Mouse (Mus musculus): ENCODE results near the gene Banf2. TPM values are rescaled to one million over a fixed set of nuclear protein-coding genes. Genes with fewer than 3 reads are reported as not detected.

Banf2 gene
- polyA plus RNA-seq, 1 experiment from 2014 or later: not detected

DNA sequence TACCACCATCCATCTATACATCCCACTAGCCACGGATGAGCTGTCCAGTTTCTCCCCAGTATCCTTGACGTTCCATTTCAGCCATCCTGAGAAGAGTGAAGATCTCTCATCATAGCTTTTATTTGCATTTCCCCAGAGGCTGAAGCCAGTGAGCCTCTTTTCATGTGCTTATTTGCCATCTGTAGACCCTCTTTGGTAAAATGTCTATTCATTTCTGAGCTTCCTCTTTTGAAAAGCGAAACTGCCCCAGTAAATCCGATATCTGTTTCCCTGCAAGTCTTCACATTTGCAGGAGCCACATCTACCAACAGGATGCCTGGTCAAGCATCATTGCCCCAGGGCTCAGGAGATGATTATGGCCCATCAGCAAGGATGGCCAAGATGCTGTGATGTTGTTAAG lies 59.9 kb downstream of the Banf2 start:
- DNase-seq (ENCODE audit: low spot score): no peak

DNA sequence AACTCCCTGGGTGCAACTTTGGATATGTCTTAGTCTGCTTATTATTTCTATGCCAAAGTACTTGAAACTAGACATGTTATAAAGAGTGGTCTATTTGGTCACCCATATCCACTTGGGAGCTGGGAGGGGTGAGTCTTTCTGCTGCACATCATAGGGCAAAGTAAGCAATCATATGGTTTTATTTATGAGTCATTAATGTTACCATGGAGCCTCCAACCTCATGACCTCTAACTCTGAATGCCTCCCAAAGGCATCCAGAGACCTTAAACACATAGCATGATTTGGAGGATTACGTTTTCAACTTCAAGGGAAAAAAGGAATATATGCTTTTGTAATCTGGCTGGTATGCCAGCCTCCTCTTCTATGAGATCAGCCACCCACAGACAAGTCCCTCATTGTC lies 61.9 kb downstream of the Banf2 start:
- no peak for DNase-seq (ENCODE audit: low spot score)

DNA sequence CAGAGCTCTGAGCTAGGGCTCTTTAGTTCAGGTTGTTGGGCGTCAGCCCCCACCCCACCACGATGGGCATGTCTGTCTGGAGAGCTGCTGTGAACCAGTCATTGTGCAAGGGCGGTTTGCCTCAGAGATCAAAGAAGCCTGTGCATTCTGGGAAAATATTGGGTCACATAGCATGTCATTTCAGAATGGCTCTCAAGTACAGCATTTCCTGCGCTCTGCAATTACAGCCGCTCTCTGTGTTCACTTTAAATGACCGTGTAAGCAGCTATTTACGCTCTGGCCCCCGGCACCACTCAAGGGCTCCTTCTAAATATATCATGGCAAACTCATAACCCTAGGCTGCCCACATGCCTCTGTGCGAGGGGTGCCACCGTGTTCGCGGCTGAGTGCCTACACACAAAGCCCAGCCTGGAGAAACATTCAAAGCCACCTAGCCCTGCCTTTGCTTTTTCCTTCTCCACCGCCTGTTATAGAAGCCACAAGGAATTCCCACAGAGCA lies 68.7 kb downstream of the Banf2 start:
- DNase-seq (ENCODE audit: low spot score): no peak

DNA sequence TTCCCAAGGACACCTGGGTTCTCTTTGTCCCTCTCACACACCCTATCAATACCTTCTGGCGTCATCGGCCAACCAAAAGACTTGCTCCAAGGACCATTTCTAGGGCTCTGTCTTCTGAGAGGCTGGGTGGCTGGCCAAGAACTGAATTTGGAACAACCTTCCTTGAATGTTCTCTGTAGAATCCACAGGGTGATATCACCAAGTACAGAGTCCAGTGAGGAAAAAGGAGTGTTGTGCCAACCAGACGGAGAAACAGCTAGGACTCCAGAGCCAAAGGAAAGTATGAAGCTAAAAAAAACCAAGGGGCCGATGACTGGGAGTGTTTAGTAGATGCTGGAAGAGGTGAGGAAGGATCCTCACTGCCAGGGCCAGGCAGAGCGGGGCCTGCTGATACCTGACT lies 74.5 kb downstream of the Banf2 start:
- no peak for DNase-seq (ENCODE audit: low spot score)

DNA sequence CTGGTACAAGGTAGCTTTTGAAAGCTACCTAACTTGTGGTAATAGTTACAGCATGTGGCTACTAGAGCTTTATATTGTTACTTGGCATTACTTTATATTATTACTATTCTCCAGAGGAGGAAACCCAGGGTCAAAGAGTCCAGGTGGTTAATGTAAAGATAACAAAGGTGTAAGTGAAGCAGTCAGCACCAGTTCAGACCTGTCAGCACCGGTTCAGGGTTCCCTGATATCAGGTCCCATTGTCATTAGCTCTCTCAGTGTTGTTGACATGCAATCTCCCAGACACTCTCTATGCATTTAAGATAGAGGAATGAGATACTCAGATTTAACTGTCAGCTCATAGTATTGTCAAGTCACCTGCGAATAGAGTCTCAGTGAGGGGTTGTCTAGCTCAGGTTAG lies 75.0 kb downstream of the Banf2 start:
- DNase-seq (ENCODE audit: low spot score): no peak

DNA sequence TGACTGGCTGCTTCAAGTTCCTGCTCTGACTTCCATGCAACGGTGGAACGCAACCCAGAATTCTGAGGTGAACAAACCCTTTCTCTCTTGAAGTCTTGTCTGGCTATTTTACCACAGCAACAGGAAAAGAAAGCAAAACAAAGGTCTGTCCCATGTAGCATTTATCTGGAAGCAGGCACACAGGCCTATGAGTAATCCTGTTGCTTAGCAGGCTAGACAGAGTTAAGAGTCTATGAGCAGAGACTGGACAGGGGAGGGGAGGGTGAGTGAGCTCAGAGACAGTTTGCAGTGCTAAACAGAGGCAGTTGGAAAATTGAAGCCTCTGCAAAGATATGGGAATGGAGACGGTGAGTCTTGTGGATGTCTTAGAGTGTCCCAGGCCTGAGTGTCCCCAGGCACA lies 75.5 kb downstream of the Banf2 start:
- no peak for DNase-seq (ENCODE audit: low spot score)

DNA sequence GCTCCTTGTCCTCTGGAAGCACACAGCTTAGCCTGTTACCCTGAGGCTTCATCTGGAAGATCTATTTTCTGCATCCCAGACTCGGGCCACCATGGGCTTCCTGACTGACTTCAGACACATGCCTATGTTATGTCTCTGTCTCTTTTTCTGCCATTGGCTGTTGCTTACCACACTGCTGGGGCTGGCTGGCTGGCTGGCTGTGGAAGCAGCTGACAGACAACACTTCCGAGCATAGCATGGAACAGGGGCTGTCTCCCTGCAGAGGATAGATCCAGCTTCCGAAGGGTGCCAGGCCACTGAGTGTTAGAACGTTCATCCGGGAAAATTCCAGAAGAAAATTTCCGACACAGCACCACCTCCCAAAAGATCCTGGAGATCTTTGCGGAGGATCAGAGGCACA lies 79.1 kb downstream of the Banf2 start:
- no peak for DNase-seq (ENCODE audit: low spot score)

DNA sequence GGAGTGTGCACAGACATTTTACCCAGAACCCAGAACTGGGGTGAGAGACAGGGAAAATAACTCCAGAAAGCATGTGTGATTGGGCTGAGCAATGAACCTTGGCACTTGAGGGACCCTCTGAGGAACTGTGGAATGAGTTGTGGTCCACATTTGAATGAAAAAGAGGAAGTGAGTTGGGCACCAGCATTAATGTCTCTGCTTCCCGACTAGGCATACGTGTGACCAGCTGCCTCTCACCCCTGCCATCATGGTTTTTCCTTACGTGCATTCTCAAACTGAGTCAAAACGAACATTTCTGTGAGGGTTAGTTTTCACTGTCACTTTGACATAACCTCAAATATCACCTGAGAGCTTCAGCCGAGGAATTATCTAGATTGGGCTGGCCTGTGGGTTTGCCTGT lies 79.8 kb downstream of the Banf2 start:
- DNase-seq (ENCODE audit: low spot score): no peak

DNA sequence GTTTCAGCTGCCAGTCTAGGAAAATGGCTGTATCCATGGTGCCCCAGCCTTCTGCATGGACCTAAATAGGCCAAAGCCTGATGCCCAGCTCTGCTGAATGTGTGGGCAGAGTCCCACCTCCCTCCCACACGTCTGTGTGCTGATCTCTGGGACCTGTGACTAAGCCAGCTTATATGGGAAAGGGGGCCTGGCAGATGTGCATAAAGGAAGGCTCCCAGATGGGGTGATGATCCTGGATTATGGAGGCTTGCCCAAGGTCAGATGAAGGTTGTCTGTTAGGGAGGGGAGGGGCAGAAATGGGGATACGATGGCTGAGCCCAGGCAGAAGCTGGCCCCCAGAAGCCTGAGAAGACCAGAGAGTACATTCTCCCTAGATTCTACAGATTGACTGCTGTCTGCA lies 85.2 kb downstream of the Banf2 start:
- no peak for DNase-seq (ENCODE audit: low spot score)

DNA sequence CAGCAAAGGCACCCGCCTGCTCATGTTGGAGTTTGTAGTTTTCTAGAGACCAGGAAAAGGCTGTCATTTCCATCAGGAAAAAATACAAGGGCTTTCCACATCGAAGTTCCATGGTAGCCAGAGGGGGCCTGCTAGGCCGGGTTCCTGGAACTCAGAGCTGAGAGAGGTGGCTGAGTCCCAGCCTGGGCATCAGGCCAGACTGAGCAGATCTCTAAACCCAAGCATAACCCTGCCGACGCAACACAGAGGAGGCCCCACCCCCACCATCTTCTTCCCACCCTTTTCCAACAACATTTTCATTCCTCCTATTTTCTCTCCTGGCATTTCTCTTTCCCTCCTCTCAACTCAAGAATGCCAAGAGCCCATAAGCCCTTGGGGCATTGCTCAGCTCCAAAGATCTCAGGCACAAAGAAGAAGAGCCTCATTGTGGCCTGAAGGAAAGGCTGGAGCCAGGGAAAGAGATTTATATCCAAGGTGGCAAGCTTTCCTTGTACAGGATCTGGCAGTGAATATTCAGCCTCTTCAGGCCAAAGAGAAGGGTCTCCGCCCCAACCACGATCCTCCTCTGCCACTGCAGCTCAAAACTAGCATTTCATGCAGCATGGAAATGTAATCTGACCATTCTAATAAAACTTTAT lies 87.4 kb downstream of the Banf2 start:
- no peak for DNase-seq (ENCODE audit: low spot score)

DNA sequence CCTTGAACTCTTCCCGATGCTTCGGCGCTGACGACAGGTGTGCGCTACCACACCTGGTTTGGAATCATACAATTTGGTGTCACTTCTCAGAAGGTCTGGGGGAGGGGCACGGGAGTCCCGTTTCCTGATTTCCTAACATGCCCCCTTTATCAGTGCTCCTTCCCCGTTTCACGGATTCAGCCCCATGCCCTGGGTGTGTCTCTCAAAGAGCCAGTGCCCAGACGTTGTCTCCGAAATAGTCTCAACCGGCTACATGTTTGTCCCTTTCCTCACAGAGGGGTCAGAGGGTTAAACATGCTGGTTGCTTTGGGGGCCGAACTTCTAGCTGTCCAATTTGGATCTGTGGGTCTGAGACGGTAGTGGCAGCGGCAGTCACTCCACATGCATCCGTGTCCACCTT lies 89.2 kb downstream of the Banf2 start:
- DNase-seq (ENCODE audit: low spot score): no peak

Other genes starting within 250 kb of the Banf2 start
- 0.62 and 0.66 TPM in 2 replicates for gene Bfsp1, start 169.9 kb upstream of the Banf2 start, polyA plus RNA-seq (2015; fragmentation: Nextera tagmentation; extraction: Ambion mirVana)
- gene Dstn, start 117.7 kb upstream of the Banf2 start, polyA plus RNA-seq (2015; fragmentation: Nextera tagmentation; extraction: Ambion mirVana): 205 and 225 TPM in 2 replicates
- 26.3 and 34.4 TPM in 2 replicates for gene Rrbp1, start 21.8 kb upstream of the Banf2 start, polyA plus RNA-seq (2015; fragmentation: Nextera tagmentation; extraction: Ambion mirVana)
- gene Mgme1, start 237.6 kb downstream of the Banf2 start, polyA plus RNA-seq (2015; fragmentation: Nextera tagmentation; extraction: Ambion mirVana): 15.7 and 17.0 TPM in 2 replicates
- gene Snx5, start 237.8 kb downstream of the Banf2 start, polyA plus RNA-seq (2015; fragmentation: Nextera tagmentation; extraction: Ambion mirVana): 123 and 126 TPM in 2 replicates